Comparison of ENCODE assay signal across 33 mouse cellular contexts in genomic region chr4:140774893-140775292, GRCm38 (mm10). TPM values are rescaled to one million over a fixed set of nuclear protein-coding genes. Genes with fewer than 3 reads are reported as not detected.
DNase-seq lines count a peak whose midpoint lies in the region; ATAC-seq and TF ChIP-seq lines count a peak whose summit lies in the region.
"Had no signal": no experiment of that assay in that cellular context is flagged by ENCODE, and none has a peak within 500 bp of the region (broad histone marks: within the 10 kb centered on the region; RNA-seq: fewer than 3 reads in every experiment).

No protein-coding gene starts in this region.

- no peak overlapping the region for H3K9ac ChIP-seq in midbrain, embryonic 11.5 days (ENCODE audit: low read length)
- H3K9ac ChIP-seq in midbrain, embryonic 13.5 days (replicated peaks), result no peak overlapping the region
- H3K9ac ChIP-seq: embryonic facial prominence, embryonic 12.5 days; forebrain, embryonic 15.5 days; heart, embryonic 13.5 days; hindbrain, embryonic 15.5 days; kidney, embryonic 15.5 days; liver, embryonic 13.5 days; midbrain, embryonic 15.5 days; stomach, embryonic 15.5 days had no signal

- no peaks in the 10 kb centered on the region for H3K27me3 ChIP-seq in midbrain, embryonic 11.5 days (ENCODE audit: control insufficient read depth, insufficient read depth, low read length)
- H3K27me3 ChIP-seq in midbrain, embryonic 13.5 days, result no peaks in the 10 kb centered on the region
- H3K27me3 ChIP-seq: embryonic facial prominence, embryonic 12.5 days; forebrain, embryonic 15.5 days; hindbrain, embryonic 15.5 days; kidney, embryonic 15.5 days; liver, embryonic 13.5 days; midbrain, embryonic 15.5 days; stomach, embryonic 15.5 days had no signal

- no peaks in the 10 kb centered on the region; the same call in 1 of the 2 replicates for H3K4me1 ChIP-seq in midbrain, embryonic 11.5 days (ENCODE audit: control insufficient read depth, insufficient read depth, low read length)
- H3K4me1 ChIP-seq in midbrain, embryonic 13.5 days (replicated peaks), result peaks cover 8% of the 10 kb centered on the region
- H3K4me1 ChIP-seq in bone marrow, adult 2 months (ENCODE audit: control insufficient read depth, insufficient read depth, low read length), result peaks cover 6% of the 10 kb centered on the region
- H3K4me1 ChIP-seq: hindbrain, embryonic 15.5 days had no signal

- no peak overlapping the region for H3K4me3 ChIP-seq in midbrain, embryonic 11.5 days (ENCODE audit: low read depth, low read length)
- no peak overlapping the region for H3K4me3 ChIP-seq in midbrain, embryonic 13.5 days (replicated peaks)
- no peak overlapping the region for H3K4me3 ChIP-seq in bone marrow, adult 2 months (replicated peaks; ENCODE audit: control insufficient read depth, low read depth, low read length)
- H3K4me3 ChIP-seq: embryonic facial prominence, embryonic 12.5 days; forebrain, embryonic 10.5 days; forebrain, embryonic 15.5 days; heart, adult 2 months; heart, embryonic 13.5 days; hindbrain, embryonic 10.5 days; hindbrain, embryonic 15.5 days; kidney, embryonic 15.5 days; left cerebral cortex, adult 2 months; liver, embryonic 13.5 days; midbrain, embryonic 15.5 days; stomach, embryonic 15.5 days had no signal

- no peaks in the 10 kb centered on the region for H3K36me3 ChIP-seq in midbrain, embryonic 11.5 days (ENCODE audit: control insufficient read depth, insufficient read depth, low read length)
- no peaks in the 10 kb centered on the region for H3K36me3 ChIP-seq in midbrain, embryonic 13.5 days
- H3K36me3 ChIP-seq: embryonic facial prominence, embryonic 12.5 days; forebrain, embryonic 10.5 days; forebrain, embryonic 15.5 days; heart, embryonic 13.5 days; hindbrain, embryonic 10.5 days; hindbrain, embryonic 15.5 days; kidney, embryonic 15.5 days; liver, embryonic 13.5 days; midbrain, embryonic 15.5 days; stomach, embryonic 15.5 days had no signal

- no peak for ATAC-seq in midbrain, embryonic 11.5 days (ENCODE audit: low FRiP score)
- no peak for ATAC-seq in midbrain, embryonic 13.5 days
- ATAC-seq: CD4-positive, CD25-positive, alpha-beta regulatory T cell, adult 4 months; forebrain, embryonic 15.5 days; inflammation-experienced regulatory T-cells, adult 6 months; midbrain, embryonic 15.5 days had no signal

- no peaks in the 10 kb centered on the region for H3K9me3 ChIP-seq in midbrain, embryonic 11.5 days (ENCODE audit: control insufficient read depth, low read length)
- no peaks in the 10 kb centered on the region for H3K9me3 ChIP-seq in midbrain, embryonic 13.5 days
- H3K9me3 ChIP-seq: embryonic facial prominence, embryonic 12.5 days; forebrain, embryonic 10.5 days; forebrain, embryonic 15.5 days; heart, embryonic 13.5 days; hindbrain, embryonic 10.5 days; hindbrain, embryonic 15.5 days; kidney, embryonic 15.5 days; liver, embryonic 13.5 days; midbrain, embryonic 15.5 days; stomach, embryonic 15.5 days had no signal

- peak; percentile 66 for DNase-seq in midbrain, embryonic 11.5 days (ENCODE audit: low spot score, missing footprints)
- DNase-seq in thymus, postnatal 10 days (ENCODE audit: low spot score in 2 of 2), result peak; percentile 63 to 81
- DNase-seq in kidney, adult 8-10 months, result no peak
- no peak for DNase-seq in lung, adult 18-20 months
- DNase-seq in layer of hippocampus, adult 9-10 months (ENCODE audit: low spot score), result no peak
- DNase-seq: adrenal gland, adult 2 months; cerebellum, adult 9-10 months; cerebellum, postnatal 36 days; gastrocnemius, postnatal 36 days; heart, adult 2 months; heart, postnatal 10 days; kidney, adult 11 months; kidney, postnatal 25 days; liver, embryonic 13.5 days; lung, adult 2 months; lung, postnatal 10 days had no signal

- TF ChIP-seq CTCF in bone marrow, adult 2 months (IDR thresholded peaks at IDR 0.05; ENCODE audit: control insufficient read depth, insufficient read depth, low read length), result no peak

- TF ChIP-seq POLR2A in bone marrow, adult 2 months (IDR thresholded peaks at IDR 0.05; ENCODE audit: borderline replicate concordance, control insufficient read depth, low read depth, low read length), result no peak

- no peak overlapping the region for H3K4me2 ChIP-seq in midbrain, embryonic 11.5 days
- H3K4me2 ChIP-seq in midbrain, embryonic 13.5 days (replicated peaks), result no peak overlapping the region
- H3K4me2 ChIP-seq: embryonic facial prominence, embryonic 12.5 days; forebrain, embryonic 15.5 days; heart, embryonic 13.5 days; hindbrain, embryonic 15.5 days; kidney, embryonic 15.5 days; liver, embryonic 13.5 days; midbrain, embryonic 15.5 days; stomach, embryonic 15.5 days had no signal

- WGBS in midbrain, embryonic 11.5 days, result 86% methylated on average over 9 of the region's 9 CpGs
- WGBS in midbrain, embryonic 13.5 days, result 87% methylated on average over 9 of the region's 9 CpGs
- 73% methylated on average over 9 of the region's 9 CpGs for WGBS in bone marrow, adult 2 months

- H3K27ac ChIP-seq in midbrain, embryonic 11.5 days (ENCODE audit: low read depth, low read length), result no peak overlapping the region
- H3K27ac ChIP-seq in midbrain, embryonic 13.5 days, result no peak overlapping the region
- peak overlapping the region; percentile 35; the same call in 1 of the 2 replicates for H3K27ac ChIP-seq in bone marrow, adult 2 months (ENCODE audit: control insufficient read depth, insufficient read depth, low read depth, low read length, poor library complexity)
- H3K27ac ChIP-seq: embryonic facial prominence, embryonic 12.5 days; forebrain, embryonic 15.5 days; heart, adult 2 months; heart, embryonic 13.5 days; hindbrain, embryonic 10.5 days; hindbrain, embryonic 15.5 days; kidney, embryonic 15.5 days; left cerebral cortex, adult 2 months; liver, embryonic 13.5 days; macrophage; midbrain, embryonic 15.5 days; stomach, embryonic 15.5 days had no signal

RNA-seq across cellular contexts. Expression of gene Padi4, which starts 0.9 kb away (rescaled TPM):
- polyA plus RNA-seq in midbrain, embryonic 11.5 days (2014; fragmentation: Nextera tagmentation; extraction: Ambion mirVana), result 0.26 and 0.27 TPM in 2 replicates
- polyA plus RNA-seq in midbrain, embryonic 13.5 days (2015; fragmentation: Nextera tagmentation; extraction: Ambion mirVana), result 0.19 TPM in 2 replicates
- 15.2 and 60.1 TPM in 2 replicates for polyA plus RNA-seq in bone marrow, adult 2 months (2011; ENCODE audit: insufficient read depth, insufficient read length, low replicate concordance, missing spikeins)
- polyA plus RNA-seq: embryonic facial prominence, embryonic 12.5 days had no signal

RNA-seq across cellular contexts. Expression of gene Padi6, which starts 32.5 kb away (rescaled TPM):
- polyA plus RNA-seq in midbrain, embryonic 11.5 days (2014; fragmentation: Nextera tagmentation; extraction: Ambion mirVana), result 0.15 TPM in 1 of 2 replicates, not detected in the other
- polyA plus RNA-seq in midbrain, embryonic 13.5 days (2015; fragmentation: Nextera tagmentation; extraction: Ambion mirVana), result 0.08 TPM in 1 of 2 replicates, not detected in the other
- not detected in 2 replicates for polyA plus RNA-seq in bone marrow, adult 2 months (2011; ENCODE audit: insufficient read depth, insufficient read length, low replicate concordance, missing spikeins)
- polyA plus RNA-seq: adrenal gland, adult 2 months; CD4-positive, CD25-positive, alpha-beta regulatory T cell, adult 4 months; embryonic facial prominence, embryonic 12.5 days; forebrain, embryonic 10.5 days; heart, adult 2 months; heart, embryonic 13.5 days; hindbrain, embryonic 10.5 days; hindbrain, embryonic 15.5 days; inflammation-experienced regulatory T-cells, adult 6 months; kidney, embryonic 15.5 days; limb, embryonic 14.5 days; liver, embryonic 13.5 days; lung, adult 2 months; macrophage; neural tube, embryonic 11.5 days had no signal

RNA-seq across cellular contexts. Expression of gene Padi3, which starts 35.6 kb away (rescaled TPM):
- 0.06 TPM in 1 of 2 replicates, not detected in the other for polyA plus RNA-seq in midbrain, embryonic 11.5 days (2014; fragmentation: Nextera tagmentation; extraction: Ambion mirVana)
- 0.05 TPM in 1 of 2 replicates, not detected in the other for polyA plus RNA-seq in midbrain, embryonic 13.5 days (2015; fragmentation: Nextera tagmentation; extraction: Ambion mirVana)
- 1.1 TPM in 1 of 2 replicates, not detected in the other for polyA plus RNA-seq in bone marrow, adult 2 months (2011; ENCODE audit: insufficient read depth, insufficient read length, low replicate concordance, missing spikeins)
- polyA plus RNA-seq: adrenal gland, adult 2 months; forebrain, embryonic 15.5 days; heart, adult 2 months; hindbrain, embryonic 15.5 days; inflammation-experienced regulatory T-cells, adult 6 months; midbrain, embryonic 15.5 days; neural tube, embryonic 11.5 days had no signal

Comparison
In these comparisons a context has a peak if more than half of its experiments do, and no peak if none do; other contexts are left out.
1. DNase-seq: peak in midbrain, embryonic 11.5 days (single experiment) and thymus, postnatal 10 days (2 of 2); none in kidney, adult 8-10 months (0 of 2), lung, adult 18-20 months (0 of 2) and layer of hippocampus, adult 9-10 months (single experiment).
2. RNA of gene Padi4, which starts 0.9 kb away (polyA plus RNA-seq): 15.2 to 60.1 TPM in bone marrow, adult 2 months; 0.26 to 0.27 TPM in midbrain, embryonic 11.5 days and 0.19 TPM in midbrain, embryonic 13.5 days; every median in the first group is over 10 times any median in the second.